Mouse (Mus musculus) limb, embryonic 14.5 days (tissue): Measurements from ENCODE around the gene Mmab. TPM values are rescaled to one million over a fixed set of nuclear protein-coding genes. Genes with fewer than 3 reads are reported as not detected.

Experiments used
- ATAC-seq: fragments of 200-750 bp; cut with Nextera tagmentation; 2 replicates; pipeline ENCODE4 v1.8.0; 2017; ENCODE audit warnings: low read depth, moderate number of reproducible peaks, moderate TSS enrichment; ENCODE audit not compliant: low FRiP score
- DNase-seq: peaks from one replicate; pipeline ENCODE4 v3.0.0-alpha.2; 2015; ENCODE audit warnings: low spot score
- H3K27ac ChIP-seq: fragments of 300-500 bp; sonication (generic); replicated peaks from 2 replicates; pipeline ENCODE4 v1.5.1; 2014; ENCODE audit warnings: low read depth, mild to moderate bottlenecking, low read length, moderate library complexity, mixed read lengths
- H3K27me3 ChIP-seq: fragments of 300-500 bp; sonication (generic); 2 replicates; pipeline ENCODE4 v1.6.1; 2014; ENCODE audit warnings: low read length, mixed read lengths; ENCODE audit not compliant: control insufficient read depth, insufficient read depth
- H3K36me3 ChIP-seq: fragments of 300-500 bp; sonication (generic); 2 replicates; pipeline ENCODE4 v1.6.1; 2014; ENCODE audit warnings: mild to moderate bottlenecking, low read length, moderate library complexity, mixed read lengths; ENCODE audit not compliant: control insufficient read depth, insufficient read depth
- H3K4me1 ChIP-seq: fragments of 300-500 bp; sonication (generic); 2 replicates; pipeline ENCODE4 v1.6.1; 2014; ENCODE audit warnings: antibody characterized with exemption, low read length, mixed read lengths; ENCODE audit not compliant: control insufficient read depth, insufficient read depth
- H3K4me2 ChIP-seq: fragments of 300-500 bp; sonication (generic); replicated peaks from 2 replicates; pipeline ENCODE4 v1.6.1; 2014; ENCODE audit warnings: low read depth, mild to moderate bottlenecking, low read length, moderate library complexity; ENCODE audit not compliant: severe bottlenecking
- H3K4me3 ChIP-seq: fragments of 300-500 bp; sonication (generic); replicated peaks from 2 replicates; pipeline ENCODE4 v1.5.1; 2014; ENCODE audit warnings: low read length
- H3K9ac ChIP-seq: fragments of 300-500 bp; sonication (generic); 2 replicates; pipeline ENCODE4 v1.6.1; 2014; ENCODE audit warnings: mild to moderate bottlenecking, low read depth, low read length, moderate library complexity; ENCODE audit not compliant: severe bottlenecking
- H3K9me3 ChIP-seq: fragments of 300-500 bp; sonication (generic); 2 replicates; pipeline ENCODE4 v1.6.1; 2016; ENCODE audit warnings: low read length; ENCODE audit not compliant: control insufficient read depth
- POLR2A ChIP-seq: fragments of 200-500 bp; IDR thresholded peaks from 2 replicates; pipeline ENCODE4 v1.8.0; 2012; ENCODE audit warnings: inconsistent platforms, mild to moderate bottlenecking, moderate library complexity, borderline replicate concordance; ENCODE audit not compliant: insufficient read depth, insufficient read length; ENCODE audit errors: extremely low read depth
- WGBS: fragments of 180-500 bp; shearing (Covaris S2); extraction: QIAGEN DNeasy Blood & Tissue Kit; methylation state at CpG from one replicate; pipeline ENCODE4 v1.1.7; 2014; 5-methylcytosine and 5-hydroxymethylcytosine counted together
- polyA plus RNA-seq, 2 experiments: library from polyadenylated mRNA; depleted of rRNA in 1 of 2; stranded (reverse) in 1 of 2; unstranded in 1 of 2; fragments of >200 nt; fragmentation: Nextera tagmentation in 1 of 2; extraction: Ambion mirVana in 1 of 2; gene quantifications; 2 replicates each; pipeline versions ENCODE4 v1.2.1 to v1.2.3; 2012 to 2014

Mmab gene
- polyA plus RNA-seq, 2 experiments = 29.4 to 41.3 TPM

DNA sequence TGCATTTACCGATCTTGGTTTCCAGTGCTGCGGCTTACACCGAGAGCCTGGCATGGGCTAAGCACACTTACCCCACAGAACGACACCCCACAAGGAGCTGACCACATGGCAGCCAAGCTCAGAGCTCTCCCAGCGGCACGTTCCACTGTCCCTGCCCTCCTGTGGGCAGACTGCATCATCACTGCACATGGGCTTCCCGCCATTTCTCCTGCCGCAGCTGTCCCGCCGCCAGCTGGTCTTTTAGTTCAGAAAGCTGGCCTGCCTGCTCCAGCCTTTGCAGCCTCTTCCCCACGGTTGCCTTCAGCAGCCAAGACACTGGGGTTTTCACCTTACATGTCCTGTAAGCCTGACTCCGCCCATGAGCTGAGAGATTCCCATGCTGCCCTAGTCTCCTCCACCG is 33.4 kb downstream of the Mmab start:
- 85% methylated on average over 13 of the region's 13 CpGs for WGBS
- Histone ChIP-seq H3K9ac (no peak overlapping the region), H3K4me1 (no peaks in the 10 kb centered on the region), H3K27me3 (no peaks in the 10 kb centered on the region), H3K36me3 (peaks cover 98% of the 10 kb centered on the region), H3K4me2 (no peak overlapping the region), H3K27ac (no peak overlapping the region), H3K9me3 (no peaks in the 10 kb centered on the region), H3K4me3 (no peak overlapping the region)
- ATAC-seq (no peak), DNase-seq (peak; percentile 12)
- no peak for TF ChIP-seq POLR2A

DNA sequence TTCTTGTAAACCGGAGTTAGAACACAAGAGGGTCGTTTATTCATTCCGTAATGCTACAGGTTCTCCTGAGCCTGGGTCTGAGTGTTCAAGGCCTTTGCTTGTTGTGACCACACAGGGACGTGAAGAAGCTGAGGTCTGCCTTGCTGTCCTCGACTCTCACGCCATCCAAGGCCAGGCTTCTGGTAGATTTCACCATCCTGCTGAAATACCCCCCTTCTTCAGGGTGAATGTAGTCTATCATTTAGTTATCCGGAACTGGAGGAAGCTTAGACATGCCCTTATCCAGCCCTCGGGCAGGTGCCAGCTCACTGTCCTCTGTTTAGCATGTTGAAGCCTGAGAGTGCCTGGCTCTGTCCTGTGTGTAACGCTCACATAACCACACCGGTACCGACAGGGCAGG is 35.0 kb downstream of the Mmab start:
- no peaks in the 10 kb centered on the region for H3K27me3 ChIP-seq
- H3K9me3 ChIP-seq = no peaks in the 10 kb centered on the region
- no peaks in the 10 kb centered on the region for H3K4me1 ChIP-seq
- no peak for DNase-seq
- no peak overlapping the region for H3K9ac ChIP-seq
- 91% methylated on average over 11 of the region's 11 CpGs for WGBS
- no peak for TF ChIP-seq POLR2A
- no peak overlapping the region for H3K27ac ChIP-seq
- H3K4me3 ChIP-seq = no peak overlapping the region
- ATAC-seq = no peak
- H3K36me3 ChIP-seq = peaks cover 98% of the 10 kb centered on the region
- H3K4me2 ChIP-seq = no peak overlapping the region

DNA sequence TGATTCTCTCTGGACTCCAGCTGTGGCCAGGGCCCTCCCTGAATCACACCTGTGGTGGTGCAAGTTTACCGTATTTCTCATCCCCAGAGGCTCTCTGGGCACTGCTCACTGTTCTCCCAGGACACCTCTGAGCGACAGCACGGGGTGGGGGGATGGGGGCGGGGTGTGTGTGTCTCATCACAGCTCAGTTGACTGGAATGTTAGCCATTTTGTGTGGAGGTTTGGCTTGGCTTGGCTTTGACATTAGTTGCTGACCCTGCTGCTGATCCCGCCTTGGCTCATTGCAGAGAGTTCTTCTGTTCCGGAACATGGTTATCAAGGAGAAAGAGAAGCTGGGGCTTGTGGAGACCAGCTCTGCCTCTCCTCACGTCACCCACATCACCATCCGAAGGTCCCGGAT is 36.0 kb downstream of the Mmab start:
- Histone ChIP-seq H3K27ac (no peak overlapping the region), H3K9me3 (no peaks in the 10 kb centered on the region), H3K9ac (no peak overlapping the region), H3K27me3 (no peaks in the 10 kb centered on the region), H3K4me2 (no peak overlapping the region), H3K4me1 (no peaks in the 10 kb centered on the region), H3K4me3 (no peak overlapping the region), H3K36me3 (peaks cover 98% of the 10 kb centered on the region)
- WGBS = 89% methylated on average over 9 of the region's 9 CpGs
- no peak for TF ChIP-seq POLR2A
- ATAC-seq (no peak), DNase-seq (no peak)

GRCm38 (mm10) chr5:114407269-114407668 is 36.6 kb downstream of the Mmab start:
- no peak for TF ChIP-seq POLR2A
- Histone ChIP-seq H3K4me2 (no peak overlapping the region), H3K9ac (no peak overlapping the region), H3K4me1 (no peaks in the 10 kb centered on the region), H3K9me3 (no peaks in the 10 kb centered on the region), H3K27ac (no peak overlapping the region), H3K36me3 (peaks cover 98% of the 10 kb centered on the region), H3K27me3 (no peaks in the 10 kb centered on the region), H3K4me3 (no peak overlapping the region)
- WGBS = 79% methylated on average over 10 of the region's 10 CpGs
- no peak for ATAC-seq
- no peak for DNase-seq

- Histone ChIP-seq H3K9me3 (no peaks in the 10 kb centered on the region), H3K27ac (no peak overlapping the region), H3K36me3 (peaks cover 98% of the 10 kb centered on the region), H3K9ac (no peak overlapping the region), H3K4me2 (no peak overlapping the region), H3K27me3 (no peaks in the 10 kb centered on the region), H3K4me3 (no peak overlapping the region), H3K4me1 (no peaks in the 10 kb centered on the region)
- DNase-seq = no peak
- WGBS = 83% methylated on average over 14 of the region's 14 CpGs
- no peak for ATAC-seq
- no peak for TF ChIP-seq POLR2A
Observed at GRCm38 (mm10) chr5:114406592-114406991, 37.3 kb downstream of the Mmab start.

- H3K4me1 ChIP-seq = no peaks in the 10 kb centered on the region
- DNase-seq = no peak
- no peak overlapping the region for H3K4me2 ChIP-seq
- peaks cover 93% of the 10 kb centered on the region for H3K36me3 ChIP-seq
- no peaks in the 10 kb centered on the region for H3K27me3 ChIP-seq
- ATAC-seq = no peak
- no peak for TF ChIP-seq POLR2A
- no peak overlapping the region for H3K27ac ChIP-seq
- no peak overlapping the region for H3K4me3 ChIP-seq
- no peaks in the 10 kb centered on the region for H3K9me3 ChIP-seq
- H3K9ac ChIP-seq = no peak overlapping the region
- 84% methylated on average over 9 of the region's 9 CpGs for WGBS
Observed at GRCm38 (mm10) chr5:114393169-114393568, 50.7 kb downstream of the Mmab start.
